Mouse (Mus musculus) c-Kit-negative CD71-positive TER-119-positive erythroid progenitor cells, embryonic 14.5 days (primary cell): Measurements from ENCODE around the gene Pde8a.

Experiments used
- DNase-seq: peaks from one replicate; pipeline ENCODE4 v3.0.0-alpha.2; 2013; ENCODE audit warnings: low read depth, low spot score

The Pde8a gene

GRCm38 (mm10) chr7:81209979-81210685, 3.3 kb upstream of the Pde8a start:
- DNase-seq = no peak

- no peak for DNase-seq
Observed at GRCm38 (mm10) chr7:81211760-81212159, 1.6 kb upstream of the Pde8a start.

GRCm38 (mm10) chr7:81212261-81212681, 1.1 kb upstream of the Pde8a start:
- no peak for DNase-seq

GRCm38 (mm10) chr7:81212697-81213346, 574 bp upstream of the Pde8a start:
- no peak for DNase-seq

- DNase-seq = no peak
Observed at GRCm38 (mm10) chr7:81214153-81214907, 934 bp downstream of the Pde8a start.

GRCm38 (mm10) chr7:81215950-81216349, 2.6 kb downstream of the Pde8a start:
- DNase-seq = no peak

- no peak for DNase-seq
Observed at GRCm38 (mm10) chr7:81219321-81219720, 5.9 kb downstream of the Pde8a start.

- no peak for DNase-seq
Observed at GRCm38 (mm10) chr7:81220381-81220780, 7.0 kb downstream of the Pde8a start.

GRCm38 (mm10) chr7:81224260-81224659, 10.9 kb downstream of the Pde8a start:
- no peak for DNase-seq

- DNase-seq = no peak
Observed at GRCm38 (mm10) chr7:81230091-81230792, 16.8 kb downstream of the Pde8a start.

GRCm38 (mm10) chr7:81232674-81233073, 19.3 kb downstream of the Pde8a start:
- DNase-seq = no peak

GRCm38 (mm10) chr7:81235117-81235516, 21.7 kb downstream of the Pde8a start:
- DNase-seq = no peak

GRCm38 (mm10) chr7:81235600-81236223, 22.3 kb downstream of the Pde8a start:
- no peak for DNase-seq

GRCm38 (mm10) chr7:81243361-81243760, 30.0 kb downstream of the Pde8a start:
- no peak for DNase-seq

- DNase-seq = no peak
Observed at GRCm38 (mm10) chr7:81249854-81250279, 36.5 kb downstream of the Pde8a start.

GRCm38 (mm10) chr7:81250601-81251000, 37.2 kb downstream of the Pde8a start:
- DNase-seq = no peak

- DNase-seq = no peak
Observed at GRCm38 (mm10) chr7:81251521-81251920, 38.1 kb downstream of the Pde8a start.

GRCm38 (mm10) chr7:81253317-81253716, 39.9 kb downstream of the Pde8a start:
- no peak for DNase-seq

GRCm38 (mm10) chr7:81254579-81254978, 41.2 kb downstream of the Pde8a start:
- DNase-seq = no peak

- DNase-seq = no peak
Observed at GRCm38 (mm10) chr7:81255456-81255855, 42.1 kb downstream of the Pde8a start.

- no peak for DNase-seq
Observed at GRCm38 (mm10) chr7:81256773-81257172, 43.4 kb downstream of the Pde8a start.
